Mouse (Mus musculus) cortical plate, adult 2 months (tissue): ENCODE results near the gene Vmp1.

Experiments used
- CTCF ChIP-seq: fragments of 200-500 bp; IDR thresholded peaks from 2 replicates; pipeline ENCODE4 v1.5.1; 2011; ENCODE audit warnings: mild to moderate bottlenecking, control low read depth, low read length; ENCODE audit not compliant: insufficient read depth; ENCODE audit errors: extremely low read depth
- POLR2A ChIP-seq: fragments of 200-500 bp; IDR thresholded peaks from 2 replicates; pipeline ENCODE4 v1.6.1; 2011; ENCODE audit warnings: mild to moderate bottlenecking, low read length, control low read depth; ENCODE audit not compliant: insufficient read depth; ENCODE audit errors: extremely low read depth

DNA sequence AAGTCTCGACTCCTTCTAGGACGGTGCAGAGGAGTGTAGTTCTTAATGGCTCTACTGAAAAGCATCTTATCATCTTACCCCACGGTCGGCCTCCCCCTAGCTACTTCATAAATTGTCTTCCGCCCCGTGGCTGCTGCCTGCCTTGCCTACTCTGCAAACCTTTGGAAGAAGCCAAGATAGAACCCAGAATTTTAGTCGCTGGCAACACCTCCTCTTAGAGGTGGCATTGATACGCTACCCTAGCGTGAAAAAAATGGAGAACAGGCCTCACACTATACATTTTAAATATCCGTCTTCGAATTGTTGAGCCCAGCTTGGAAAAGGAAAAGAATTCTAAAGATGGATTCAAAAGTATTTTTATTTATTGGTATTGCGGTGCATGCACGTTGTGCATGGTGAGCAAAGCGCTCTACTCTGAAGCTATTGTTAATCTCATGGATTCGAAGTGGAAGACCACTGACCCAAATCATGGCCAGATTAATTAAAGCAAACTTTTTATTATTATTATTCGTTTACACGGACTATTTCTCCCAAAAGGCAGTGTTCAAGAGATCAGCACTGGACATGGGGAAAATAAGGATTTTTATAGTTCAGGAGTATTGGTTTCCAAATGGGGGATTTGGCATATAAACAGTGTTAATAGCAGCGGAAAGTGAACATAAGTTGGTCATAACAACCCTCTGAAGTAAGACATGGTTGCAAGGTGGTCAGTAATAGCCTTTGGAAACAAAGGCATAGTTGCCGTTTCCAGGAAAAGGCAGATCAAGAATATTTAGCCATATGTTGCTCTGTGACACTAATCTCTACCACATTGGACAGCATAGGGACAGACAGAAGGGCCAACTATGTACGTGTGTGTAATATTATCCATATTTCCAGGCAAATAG, 733 bp upstream of the Vmp1 start:
- TF ChIP-seq CTCF (no peak), POLR2A (no peak)
